In genomic region chr11:115552783-115553182, GRCm38 (mm10) we compare ENCODE assay signal across 10 mouse cellular contexts. TPM values are rescaled to one million over a fixed set of nuclear protein-coding genes. Genes with fewer than 3 reads are reported as not detected.
DNase-seq lines count a peak whose midpoint lies in the region; ATAC-seq and TF ChIP-seq lines count a peak whose summit lies in the region.
"Had no signal": no experiment of that assay in that cellular context is flagged by ENCODE, and none has a peak within 500 bp of the region (broad histone marks: within the 10 kb centered on the region; RNA-seq: fewer than 3 reads in every experiment).

No protein-coding gene starts in this region.

- no peak overlapping the region for H3K4me2 ChIP-seq in heart, embryonic 12.5 days
- H3K4me2 ChIP-seq: heart, embryonic 15.5 days; stomach, embryonic 15.5 days had no signal

- 57% methylated on average over 4 of the region's 4 CpGs for WGBS in lung, adult 2 months
- 58% methylated on average over 4 of the region's 4 CpGs for WGBS in heart, embryonic 12.5 days

- no peak for TF ChIP-seq POLR2A in lung, adult 2 months (IDR thresholded peaks at IDR 0.05; ENCODE audit: borderline replicate concordance, extremely low read depth, low read depth, low read length)
- TF ChIP-seq POLR2A in bone marrow macrophage, adult 2 months (IDR thresholded peaks at IDR 0.05; ENCODE audit: borderline replicate concordance, low read depth, low read length) = no peak

- TF ChIP-seq CTCF in lung, adult 2 months (IDR thresholded peaks at IDR 0.05; ENCODE audit: insufficient read depth, low read length) = 0 out of 2 replicates have a peak, but pooled peaks have one; percentile 7
- TF ChIP-seq CTCF in bone marrow macrophage, adult 2 months (IDR thresholded peaks at IDR 0.05; ENCODE audit: low read depth, low read length) = peak; percentile 30; the same call in 1 of the 2 replicates

- no peak overlapping the region for H3K4me3 ChIP-seq in lung, adult 2 months (replicated peaks; ENCODE audit: extremely low read depth, low read depth, low read length)
- no peak overlapping the region for H3K4me3 ChIP-seq in bone marrow macrophage, adult 2 months (ENCODE audit: insufficient read depth, low read length)
- no peak overlapping the region for H3K4me3 ChIP-seq in heart, embryonic 12.5 days
- H3K4me3 ChIP-seq: heart, embryonic 15.5 days; stomach, embryonic 15.5 days had no signal

- no peaks in the 10 kb centered on the region; the same call in 1 of the 2 replicates for H3K9me3 ChIP-seq in heart, embryonic 12.5 days (replicated peaks)
- H3K9me3 ChIP-seq: stomach, embryonic 15.5 days had no signal

- no peak for ATAC-seq in heart, embryonic 12.5 days (ENCODE audit: insufficient number of reproducible peaks, low FRiP score)

- DNase-seq in embryo, embryonic 10.5 days (ENCODE audit: low spot score) = peak; percentile 29
- DNase-seq in embryo, embryonic 9.5 days (ENCODE audit: extremely low spot score) = no peak
- no peak for DNase-seq in lung, adult 2 months
- DNase-seq in lung, adult 18-20 months = no peak
- DNase-seq in retina, embryonic 14.5 days (ENCODE audit: low spot score) = peak; percentile 39
- DNase-seq in left cerebral cortex, adult 11 months (ENCODE audit: low spot score) = no peak

- no peaks in the 10 kb centered on the region for H3K4me1 ChIP-seq in lung, adult 2 months (ENCODE audit: control insufficient read depth, insufficient read depth, low read length)
- H3K4me1 ChIP-seq in bone marrow macrophage, adult 2 months (ENCODE audit: control insufficient read depth, insufficient read depth, low read length) = no peaks in the 10 kb centered on the region
- no peaks in the 10 kb centered on the region for H3K4me1 ChIP-seq in heart, embryonic 12.5 days (replicated peaks)
- H3K4me1 ChIP-seq: heart, embryonic 15.5 days; stomach, embryonic 15.5 days had no signal

- no peak overlapping the region for H3K27ac ChIP-seq in bone marrow macrophage, adult 2 months (ENCODE audit: insufficient read depth, low read depth, low read length)
- no peak overlapping the region for H3K27ac ChIP-seq in heart, embryonic 12.5 days (ENCODE audit: poor library complexity, severe bottlenecking)
- H3K27ac ChIP-seq: heart, embryonic 15.5 days; stomach, embryonic 15.5 days had no signal

- H3K36me3 ChIP-seq in heart, embryonic 12.5 days = no peaks in the 10 kb centered on the region
- H3K36me3 ChIP-seq: heart, embryonic 15.5 days; stomach, embryonic 15.5 days had no signal

- H3K27me3 ChIP-seq in heart, embryonic 12.5 days (replicated peaks) = no peaks in the 10 kb centered on the region
- H3K27me3 ChIP-seq: heart, embryonic 15.5 days; stomach, embryonic 15.5 days had no signal

- no peak overlapping the region for H3K9ac ChIP-seq in heart, embryonic 12.5 days
- H3K9ac ChIP-seq: heart, embryonic 15.5 days; stomach, embryonic 15.5 days had no signal

RNA-seq across cellular contexts. Expression of gene Nup85, which starts 11.5 kb away (rescaled TPM):
- polyA plus RNA-seq in lung, adult 2 months (2012; rRNA removed) = 32.8 and 41.8 TPM in 2 replicates
- 32.3 and 34.6 TPM in 2 replicates for polyA plus RNA-seq in bone marrow macrophage, adult 2 months (2012; ENCODE audit: insufficient read depth, insufficient read length, missing spikeins)
- 117 and 132 TPM in 2 replicates for polyA plus RNA-seq in heart, embryonic 12.5 days (2016; fragmentation: Nextera tagmentation; extraction: Ambion mirVana)

RNA-seq across cellular contexts. Expression of gene Sumo2, which starts 16.7 kb away (rescaled TPM):
- 43.5 and 67.9 TPM in 2 replicates for polyA plus RNA-seq in lung, adult 2 months (2012; rRNA removed)
- polyA plus RNA-seq in bone marrow macrophage, adult 2 months (2012; ENCODE audit: insufficient read depth, insufficient read length, missing spikeins) = 303 and 332 TPM in 2 replicates
- polyA plus RNA-seq in heart, embryonic 12.5 days (2016; fragmentation: Nextera tagmentation; extraction: Ambion mirVana) = 673 and 675 TPM in 2 replicates

RNA-seq across cellular contexts. Expression of gene Jpt1, which starts 38.6 kb away (rescaled TPM):
- 114 and 147 TPM in 2 replicates for polyA plus RNA-seq in lung, adult 2 months (2012; rRNA removed)
- polyA plus RNA-seq in bone marrow macrophage, adult 2 months (2012; ENCODE audit: insufficient read depth, insufficient read length, missing spikeins) = 166 and 168 TPM in 2 replicates
- 413 and 440 TPM in 2 replicates for polyA plus RNA-seq in heart, embryonic 12.5 days (2016; fragmentation: Nextera tagmentation; extraction: Ambion mirVana)

RNA-seq across cellular contexts. Expression of gene Mrps7, which starts 50.9 kb away (rescaled TPM):
- 13.0 and 15.8 TPM in 2 replicates for polyA plus RNA-seq in lung, adult 2 months (2012; rRNA removed)
- polyA plus RNA-seq in bone marrow macrophage, adult 2 months (2012; ENCODE audit: insufficient read depth, insufficient read length, missing spikeins) = 33.1 and 36.9 TPM in 2 replicates
- polyA plus RNA-seq in heart, embryonic 12.5 days (2016; fragmentation: Nextera tagmentation; extraction: Ambion mirVana) = 90.4 and 95.4 TPM in 2 replicates

RNA-seq across cellular contexts. Expression of gene Gga3, which starts 51.1 kb away (rescaled TPM):
- polyA plus RNA-seq in lung, adult 2 months (2012; rRNA removed) = 28.9 and 40.4 TPM in 2 replicates
- 60.1 and 81.9 TPM in 2 replicates for polyA plus RNA-seq in bone marrow macrophage, adult 2 months (2012; ENCODE audit: insufficient read depth, insufficient read length, missing spikeins)
- 19.2 and 21.9 TPM in 2 replicates for polyA plus RNA-seq in heart, embryonic 12.5 days (2016; fragmentation: Nextera tagmentation; extraction: Ambion mirVana)

Comparison
In these comparisons a context has a peak if more than half of its experiments do, and no peak if none do; other contexts are left out.
1. DNase-seq: peak in embryo, embryonic 10.5 days (single experiment) and retina, embryonic 14.5 days (single experiment); none in embryo, embryonic 9.5 days (single experiment), lung, adult 2 months (single experiment), lung, adult 18-20 months (0 of 2) and left cerebral cortex, adult 11 months (single experiment).